Mouse (Mus musculus): Measurements from ENCODE around the gene Zfhx2.
"Not testable (repeated sequence)": the region's sequence is repeated elsewhere in the genome, so short reads cannot be mapped to it uniquely, and the experiment has no call there.

Zfhx2 gene

DNA sequence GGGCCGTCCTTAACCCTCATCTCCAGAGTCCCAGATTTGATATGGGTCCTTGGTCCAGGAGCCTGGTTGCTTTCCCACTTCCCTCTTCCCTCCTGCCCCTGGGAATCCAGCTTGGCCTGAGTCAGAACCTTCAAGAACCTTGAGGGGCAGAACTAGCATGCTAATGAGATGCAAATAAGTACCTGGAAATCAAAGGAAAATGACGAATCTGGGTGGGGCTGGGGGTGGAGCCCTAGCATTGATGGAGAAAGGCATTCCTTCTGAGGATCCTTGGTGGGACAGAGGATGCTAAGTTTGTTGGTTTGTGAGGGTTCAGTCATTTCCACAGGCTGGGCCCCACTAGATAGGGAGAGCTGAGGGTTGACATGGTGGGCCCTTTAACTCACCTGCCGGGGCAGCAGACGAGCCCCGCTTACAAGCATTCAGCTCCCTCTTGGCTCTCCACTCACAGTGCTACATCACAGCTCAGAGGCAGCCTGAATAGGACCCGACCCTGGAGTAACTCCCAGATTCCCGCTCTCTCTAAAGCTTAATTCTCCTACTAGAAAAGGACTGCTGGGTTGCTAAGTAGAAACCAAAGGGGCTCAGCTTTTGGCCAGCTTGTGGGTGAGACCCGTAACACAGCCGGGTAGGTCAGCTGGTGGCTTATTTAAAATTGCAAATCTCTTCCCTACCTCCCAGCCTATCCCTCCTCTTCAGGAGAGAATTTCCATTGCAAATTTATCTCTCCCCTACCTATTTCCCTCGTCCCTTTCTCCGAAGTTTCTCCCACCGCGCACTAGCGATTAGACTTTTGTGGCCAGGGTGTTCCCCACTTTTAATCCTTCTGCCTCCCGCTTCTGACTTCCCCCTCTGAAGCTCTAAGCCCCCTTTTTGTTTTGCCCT is 14.4 kb downstream of the Zfhx2 start:
- no peak for DNase-seq (ENCODE audit: low spot score)

DNA sequence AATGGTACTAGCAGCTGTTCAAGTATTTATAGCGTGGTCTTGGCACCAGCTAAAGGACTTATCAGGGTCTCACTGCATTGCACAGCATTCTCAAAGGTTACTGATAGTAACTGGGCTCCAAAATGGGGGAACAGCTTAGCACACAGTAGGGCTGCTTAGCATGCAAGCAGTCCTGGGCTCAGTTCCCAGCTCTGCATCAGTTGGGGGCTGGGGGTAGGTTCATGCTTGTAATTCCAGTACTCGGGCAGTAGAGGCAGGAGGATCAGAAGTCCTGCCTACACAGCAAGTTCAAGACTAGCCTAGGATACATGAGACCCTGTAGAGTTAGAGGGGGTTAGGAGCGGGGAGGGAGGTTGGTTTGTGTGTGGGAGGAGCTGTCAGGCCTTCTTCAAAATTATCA is 15.2 kb downstream of the Zfhx2 start:
- DNase-seq (ENCODE audit: low spot score), result no peak

DNA sequence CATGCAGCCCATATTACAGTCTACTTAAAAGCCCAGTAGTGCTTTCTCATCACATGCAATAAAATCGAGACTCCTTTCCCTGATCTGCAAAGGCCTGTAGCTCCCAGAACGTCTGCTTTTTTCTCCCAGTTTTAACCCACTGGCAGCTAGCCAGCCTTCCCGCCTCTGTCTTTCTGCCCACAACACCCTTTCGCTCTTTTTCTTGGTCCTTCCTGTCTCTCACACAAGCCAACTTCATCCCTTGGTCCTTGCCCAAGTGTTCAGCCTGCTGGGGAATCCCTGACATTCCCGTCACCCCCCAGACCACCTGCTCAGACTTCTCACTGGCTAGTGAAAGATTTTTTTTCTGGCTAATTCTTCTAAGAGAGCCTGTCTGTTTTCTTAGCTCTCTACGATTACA is 15.9 kb downstream of the Zfhx2 start:
- DNase-seq (ENCODE audit: low spot score), result no peak

DNA sequence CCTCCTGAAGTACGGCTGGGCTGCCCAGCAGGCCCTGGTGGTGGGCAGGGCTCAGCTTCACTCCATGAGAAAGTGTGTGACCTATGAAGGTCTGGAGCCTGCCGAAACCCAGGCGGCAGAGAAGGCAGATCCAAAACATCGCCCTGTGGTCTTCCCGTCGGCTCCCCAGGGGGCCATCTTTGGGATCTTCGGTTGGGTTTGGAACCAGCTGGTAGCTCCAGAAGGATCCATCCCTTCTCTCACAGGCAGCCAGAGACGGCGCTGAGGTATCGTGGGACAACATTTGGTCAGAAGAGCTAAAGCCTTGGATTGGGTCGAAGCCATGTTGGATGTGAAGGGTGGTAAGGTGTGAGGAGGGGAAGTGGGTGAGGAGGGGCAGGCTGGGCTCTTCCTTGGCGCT is 17.7 kb downstream of the Zfhx2 start:
- no peak for DNase-seq (ENCODE audit: low spot score)

DNA sequence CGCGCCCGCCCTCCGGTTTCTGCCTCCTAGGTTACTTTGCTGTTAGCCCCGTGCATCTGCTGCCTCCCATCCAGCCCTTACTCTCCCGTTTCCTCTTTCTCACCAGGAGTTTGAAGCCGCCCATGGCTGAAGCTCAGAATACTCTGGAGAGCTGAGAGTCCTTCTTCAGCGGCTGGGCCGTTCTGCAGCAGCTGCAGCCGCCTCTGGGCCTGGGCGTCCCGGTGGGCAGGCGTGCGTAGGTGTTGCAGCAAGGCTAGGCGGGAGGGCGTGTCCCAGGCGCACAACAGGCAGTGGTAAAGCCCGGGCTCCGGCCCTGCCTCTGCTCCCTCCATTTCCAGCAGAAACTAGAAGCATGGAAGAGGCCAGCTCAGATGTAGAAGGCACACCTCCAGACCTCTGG is 20.4 kb downstream of the Zfhx2 start:
- DNase-seq (ENCODE audit: low spot score), result no peak

DNA sequence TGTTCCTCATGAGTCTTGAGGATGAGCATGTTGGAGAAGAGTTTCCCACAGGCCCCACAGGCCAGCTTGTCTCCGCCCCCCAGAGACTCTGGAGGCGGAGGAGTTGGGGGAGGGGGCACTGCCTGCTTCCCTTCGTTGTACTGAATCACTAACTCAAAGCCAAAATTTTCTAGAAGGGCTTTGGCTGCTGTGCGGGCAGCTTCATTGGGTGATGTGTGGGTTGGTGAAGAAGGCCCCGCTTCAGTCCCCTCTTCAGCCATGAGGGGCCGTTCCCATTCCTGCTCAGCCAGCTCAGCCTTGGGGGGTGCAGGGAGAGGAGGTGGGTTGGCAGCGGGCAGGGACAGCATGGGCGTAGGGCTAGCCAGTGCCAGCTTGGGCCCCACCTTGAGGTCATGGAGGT is 26.1 kb downstream of the Zfhx2 start:
- DNase-seq (ENCODE audit: low spot score), result no peak

DNA sequence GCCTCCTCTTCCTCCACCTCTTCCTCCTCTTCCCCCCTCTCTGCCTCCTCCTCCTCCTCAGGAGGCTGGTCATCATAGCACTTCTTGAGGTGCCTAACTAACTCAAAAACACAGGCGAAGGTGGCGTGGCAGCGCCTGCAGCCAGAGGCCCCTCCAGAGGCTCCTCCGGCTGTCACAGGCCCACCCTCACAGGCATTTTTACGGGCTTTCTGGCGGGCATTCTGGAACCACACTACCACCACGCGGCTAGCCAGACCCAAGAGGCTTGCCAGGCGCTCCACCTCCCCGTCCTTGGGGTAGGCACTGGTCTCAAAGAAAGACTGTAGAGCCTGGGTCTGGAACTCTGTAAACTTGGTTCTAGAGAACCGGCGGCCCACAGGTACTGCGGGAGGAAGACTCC is 26.7 kb downstream of the Zfhx2 start:
- DNase-seq (ENCODE audit: low spot score), result no peak

DNA sequence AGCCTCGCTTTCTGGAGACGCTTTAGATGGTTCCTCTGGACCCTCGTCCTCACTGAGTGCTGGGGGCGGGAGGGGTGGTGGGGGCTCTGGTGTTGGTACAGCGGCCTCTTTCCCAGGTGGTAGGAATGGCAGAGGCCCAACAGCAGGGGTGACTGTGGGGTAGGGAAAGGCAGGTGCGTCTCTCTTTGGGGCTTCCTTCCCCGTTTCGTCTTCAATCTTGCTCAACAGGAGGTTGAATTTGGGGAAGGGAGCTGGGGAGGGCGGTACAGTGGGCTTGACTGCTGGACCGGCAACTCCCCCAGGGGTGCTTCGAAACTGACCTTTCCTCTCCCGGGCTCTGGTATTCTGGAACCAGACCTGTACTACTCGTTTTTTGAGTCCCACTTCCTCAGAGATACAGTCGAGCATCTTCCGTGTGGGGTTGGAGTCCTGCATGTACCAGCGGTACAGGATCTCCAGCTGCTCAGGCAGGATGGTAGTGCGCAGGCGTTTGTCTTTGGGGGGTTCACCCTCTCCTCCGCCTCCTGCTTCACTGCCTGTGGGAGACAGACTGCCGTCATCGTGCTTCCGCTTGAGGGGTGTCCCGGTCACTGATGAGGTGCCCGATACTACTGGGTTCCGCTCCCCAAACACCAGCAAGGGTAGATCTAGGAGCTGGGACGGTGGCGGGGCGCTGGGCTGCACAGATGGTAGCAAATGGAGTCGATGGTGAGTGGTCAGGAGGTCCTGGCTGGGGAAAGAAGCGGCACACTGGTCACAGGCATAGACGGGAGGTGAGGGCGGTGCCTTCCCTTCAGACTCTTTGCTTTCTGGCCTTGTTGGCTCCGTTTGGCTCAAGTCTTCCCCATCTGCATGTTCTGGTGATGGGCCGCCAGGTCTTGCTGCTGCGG is 27.4 kb downstream of the Zfhx2 start:
- DNase-seq (ENCODE audit: low spot score), result no peak

DNA sequence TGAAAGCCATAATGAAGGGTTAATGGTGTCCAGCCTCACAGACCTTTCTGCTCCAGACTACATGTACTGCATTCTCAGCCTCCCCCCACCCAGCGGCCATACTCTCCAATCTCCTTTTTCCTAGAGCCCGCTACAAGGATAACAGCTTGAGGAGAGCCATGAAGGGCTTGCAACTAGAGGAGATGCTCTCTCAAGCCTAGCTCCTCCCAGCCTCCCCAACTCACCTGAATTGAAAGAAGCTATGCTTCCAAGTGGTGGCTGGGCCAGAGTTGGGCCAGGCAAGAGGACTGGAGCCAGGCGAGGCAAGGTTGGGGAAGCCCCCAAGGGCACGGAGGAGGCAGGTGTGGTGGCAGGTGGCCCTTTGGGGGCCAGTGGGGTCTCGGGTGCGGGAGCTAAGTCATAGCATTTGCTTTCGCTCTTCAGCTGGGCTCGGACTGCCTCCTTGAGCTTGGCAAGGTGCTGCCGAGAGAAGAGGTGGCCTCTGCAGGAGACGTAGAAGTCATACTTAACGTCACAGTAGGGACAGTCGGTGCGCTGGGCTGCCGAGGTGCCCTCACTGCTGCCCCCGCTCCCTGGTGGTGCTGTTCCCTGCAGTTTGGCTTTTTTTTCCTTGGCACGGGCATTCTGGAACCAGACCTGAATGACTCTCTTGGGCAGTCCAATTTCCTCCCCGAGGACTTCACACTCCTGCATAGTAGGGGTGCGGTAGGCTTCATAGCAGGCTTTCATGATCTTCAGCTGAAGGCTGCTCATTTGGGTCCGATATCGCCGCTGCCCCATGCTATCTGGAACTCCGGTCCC is 28.3 kb downstream of the Zfhx2 start:
- DNase-seq (ENCODE audit: low spot score), result no peak

DNA sequence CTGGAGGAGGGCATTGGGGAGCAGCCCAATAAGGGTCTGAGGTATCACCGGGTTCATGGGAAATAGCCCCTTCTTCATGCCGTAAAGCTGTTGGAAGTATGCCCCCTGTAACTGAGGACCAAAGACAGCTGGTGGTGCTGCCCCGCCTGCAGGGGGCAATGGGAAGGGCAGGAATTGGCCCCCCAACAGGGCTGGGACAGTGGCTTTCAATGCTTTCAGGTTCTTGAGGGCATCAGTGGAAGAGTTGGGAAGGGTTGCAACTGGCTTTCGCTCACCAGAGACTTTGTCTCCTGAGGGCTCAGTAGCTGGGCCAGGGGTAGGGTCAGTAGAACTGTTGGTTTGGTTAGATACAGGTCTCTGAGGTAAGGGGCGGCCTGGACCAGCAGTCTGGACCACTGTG is 29.0 kb downstream of the Zfhx2 start:
- no peak for DNase-seq (ENCODE audit: low spot score)

DNA sequence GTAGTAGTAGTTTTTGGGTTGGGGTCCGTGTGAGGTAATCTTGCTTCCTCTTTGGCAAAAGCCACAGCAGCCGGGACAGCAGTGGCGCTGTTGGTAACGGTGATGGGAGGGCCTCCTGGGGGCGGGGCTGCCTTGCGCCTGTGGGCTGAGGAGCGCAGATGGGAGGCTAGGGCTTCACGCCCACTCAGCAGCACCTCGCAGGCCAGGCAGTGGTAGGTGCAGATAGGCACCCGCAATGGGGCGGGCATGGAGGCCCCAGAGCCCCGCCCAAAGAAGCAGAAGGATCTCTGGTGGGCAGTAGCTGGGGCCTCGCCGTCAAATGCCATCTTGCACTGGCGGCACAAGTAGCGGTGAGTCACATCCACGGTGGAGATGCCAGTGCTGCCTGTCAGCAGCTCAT is 29.5 kb downstream of the Zfhx2 start:
- DNase-seq (ENCODE audit: low spot score), result no peak

DNA sequence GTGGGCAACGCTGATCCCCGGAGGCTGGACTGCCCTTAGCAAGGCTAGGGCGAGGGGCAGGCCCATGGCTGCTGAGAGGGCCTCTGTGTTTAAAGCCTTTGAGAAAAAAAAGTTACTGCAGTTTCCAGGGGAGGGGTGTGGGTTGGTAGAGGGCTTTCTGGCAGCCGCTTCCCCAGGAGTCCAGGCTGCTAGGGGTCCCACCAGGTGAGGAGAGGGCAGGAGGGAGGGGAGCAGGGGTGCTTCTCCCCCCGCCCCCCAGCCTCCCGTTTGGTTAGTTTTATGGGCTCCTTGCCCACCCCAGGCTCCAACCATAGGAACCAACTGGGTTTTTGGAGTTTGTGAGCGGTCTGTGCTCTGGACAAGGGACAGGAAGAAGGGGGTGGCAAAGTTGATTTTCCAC is 30.3 kb downstream of the Zfhx2 start:
- no peak for DNase-seq (ENCODE audit: low spot score)

DNA sequence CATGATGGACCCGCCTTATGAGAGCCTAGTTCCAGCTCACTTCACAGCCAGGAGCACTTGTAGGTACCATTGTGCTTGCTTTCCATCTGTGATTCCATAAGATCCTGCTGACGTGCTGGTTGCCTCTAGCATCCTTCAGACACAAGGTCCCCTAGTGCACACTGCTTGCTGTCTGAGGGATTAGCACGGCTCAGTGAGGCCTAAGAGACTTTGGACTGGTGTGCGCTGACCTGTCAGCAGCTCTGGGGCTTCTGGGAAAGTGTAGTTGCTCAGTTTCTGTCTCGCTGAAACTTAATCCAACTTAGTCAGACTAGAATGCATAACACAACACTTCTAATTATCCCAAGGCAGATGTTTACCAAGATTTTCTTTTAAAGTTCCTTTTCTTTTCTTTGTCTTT is 32.2 kb downstream of the Zfhx2 start:
- DNase-seq (ENCODE audit: low spot score), result no peak

DNA sequence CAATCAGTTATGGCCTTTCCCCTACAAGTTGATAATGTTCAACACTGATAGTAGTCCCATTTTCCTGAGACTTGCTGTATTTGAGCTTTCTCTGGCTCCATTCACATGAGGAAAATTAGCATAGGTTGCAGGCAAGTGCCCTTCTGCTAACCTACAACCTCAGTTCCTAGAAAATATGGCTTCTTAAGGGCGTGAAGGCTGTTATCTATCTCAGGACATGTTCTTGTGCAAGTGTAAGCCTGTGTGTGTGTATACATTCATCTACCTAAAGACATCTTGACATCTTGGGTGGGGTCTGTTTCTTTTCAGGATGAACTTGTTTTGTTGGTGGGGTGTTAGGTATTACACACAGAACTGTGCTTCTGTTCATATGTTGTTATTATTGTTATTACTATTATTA is 33.1 kb downstream of the Zfhx2 start:
- DNase-seq (ENCODE audit: low spot score), result no peak

DNA sequence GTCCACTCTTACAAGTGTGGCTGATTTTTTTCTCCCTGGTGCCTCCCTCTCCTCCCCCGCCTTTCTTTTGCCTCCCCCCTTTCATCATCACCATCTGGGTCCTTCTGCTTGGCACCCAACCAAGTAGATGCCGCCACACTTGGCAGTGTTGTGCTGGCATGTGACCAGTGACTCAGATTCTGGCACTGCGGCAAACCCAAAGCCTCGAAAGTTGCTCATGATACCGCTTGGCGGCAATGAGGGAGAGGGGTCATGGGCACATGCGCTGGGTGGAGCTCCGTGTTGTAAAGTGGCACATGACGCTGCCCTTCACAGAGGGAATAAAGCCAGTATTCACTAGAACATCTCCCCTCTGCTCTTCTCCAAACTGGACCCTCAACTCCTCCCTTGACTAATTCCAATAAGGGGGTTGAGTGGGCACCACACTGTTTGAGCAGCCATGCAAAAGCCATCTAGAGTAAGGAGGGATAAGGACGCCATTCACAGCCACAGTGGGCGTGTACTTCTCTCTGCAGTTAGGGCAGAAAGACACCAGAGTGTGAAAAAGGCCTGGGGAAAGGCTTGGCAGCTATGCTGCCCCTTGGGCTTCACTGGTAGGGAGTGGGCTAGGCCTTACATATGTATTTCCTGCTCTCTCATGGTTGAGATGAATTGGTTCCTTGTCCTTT is 36.8 kb downstream of the Zfhx2 start:
- peak; percentile 15 for DNase-seq (ENCODE audit: low spot score)

DNA sequence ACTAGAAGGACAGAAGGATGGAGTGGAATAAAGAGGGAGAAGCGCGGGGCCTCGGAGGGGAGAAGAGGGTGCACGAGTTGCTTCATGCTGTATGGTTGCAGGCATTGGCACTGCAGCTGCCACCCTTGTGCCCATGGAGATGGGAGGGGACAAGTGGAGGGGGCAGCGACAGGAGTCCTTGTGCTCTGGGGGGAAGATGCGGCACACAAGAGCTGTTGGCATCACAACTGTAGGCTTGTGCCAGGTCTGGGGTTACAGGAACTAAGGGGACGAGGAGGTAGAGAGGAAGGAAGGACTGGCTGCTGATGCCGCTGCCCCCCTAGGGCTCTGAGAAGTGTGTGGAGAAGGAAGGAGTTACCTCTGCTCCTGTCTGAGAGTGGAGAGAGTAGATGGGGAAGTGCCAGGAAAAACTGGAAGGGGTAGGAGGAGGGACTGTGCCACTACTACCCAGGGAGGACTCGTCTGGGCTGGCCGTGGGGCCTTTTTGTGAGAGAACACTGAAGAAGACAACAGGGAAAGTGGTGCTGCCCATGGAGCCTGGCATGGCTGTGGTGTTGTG is 37.9 kb downstream of the Zfhx2 start:
- DNase-seq (ENCODE audit: low spot score), result no peak

DNA sequence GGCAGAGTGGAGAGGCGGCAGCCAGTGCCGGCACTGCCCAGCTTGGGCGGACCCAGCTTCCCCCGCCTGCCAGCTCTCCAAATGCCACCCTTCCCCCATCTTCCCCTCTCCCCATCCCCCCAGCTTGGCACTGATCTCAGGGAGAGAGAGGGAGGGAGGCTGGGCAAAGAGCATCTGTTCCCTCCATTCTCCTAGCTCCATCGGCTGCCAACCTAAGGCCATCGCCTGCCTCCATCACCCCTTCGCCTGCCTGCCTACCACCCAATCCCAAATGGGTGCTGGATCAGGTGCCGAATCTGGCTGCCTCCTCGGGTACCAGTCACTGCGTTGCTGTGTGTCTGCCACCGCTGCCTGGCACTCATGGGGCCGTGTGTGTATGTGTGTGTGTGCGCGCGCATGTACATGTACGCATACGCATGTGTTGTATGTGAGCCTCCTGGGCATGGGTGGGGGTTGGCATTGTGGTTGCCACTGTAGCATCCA is 38.4 kb downstream of the Zfhx2 start:
- DNase-seq (ENCODE audit: low spot score), result no peak

DNA sequence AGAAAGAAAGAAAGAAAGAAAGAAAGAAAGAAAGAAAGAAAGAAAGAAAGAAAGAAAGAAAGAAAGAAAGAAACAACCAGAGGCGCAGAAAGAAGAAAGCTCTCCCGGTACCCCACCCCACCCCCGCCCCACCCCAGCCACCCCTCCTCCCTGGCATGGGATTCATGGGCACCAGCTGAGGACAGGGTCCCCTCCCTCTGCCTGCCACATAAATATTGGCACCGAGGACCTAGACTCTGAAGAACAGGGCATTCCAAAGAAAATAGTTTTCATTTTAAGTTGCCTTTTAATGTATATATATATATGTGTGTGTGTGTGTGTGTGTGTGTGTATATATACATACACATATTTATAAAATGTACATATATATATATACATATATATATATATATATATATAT is 39.1 kb downstream of the Zfhx2 start:
- no peak for DNase-seq (ENCODE audit: low spot score)

DNA sequence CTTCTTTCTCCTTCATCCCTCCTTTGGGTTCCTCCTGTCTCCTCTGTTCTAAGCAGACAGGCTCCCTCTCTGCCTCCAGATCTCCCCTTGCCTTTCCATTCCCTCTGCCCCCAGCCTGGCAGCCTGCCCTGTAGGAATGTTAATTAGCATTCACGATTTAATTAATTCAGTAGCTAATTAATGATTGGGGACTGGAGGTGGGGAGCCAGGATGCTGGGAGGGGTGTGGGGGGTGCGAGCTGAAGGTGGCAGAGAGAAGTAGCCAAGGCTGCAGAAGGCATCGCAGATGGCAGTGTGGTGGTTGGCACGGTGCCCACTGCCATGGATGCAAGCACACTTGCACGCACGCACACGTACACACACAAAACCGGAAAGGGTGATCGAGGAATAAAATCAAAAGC is 39.6 kb downstream of the Zfhx2 start:
- DNase-seq (ENCODE audit: low spot score), result no peak

DNA sequence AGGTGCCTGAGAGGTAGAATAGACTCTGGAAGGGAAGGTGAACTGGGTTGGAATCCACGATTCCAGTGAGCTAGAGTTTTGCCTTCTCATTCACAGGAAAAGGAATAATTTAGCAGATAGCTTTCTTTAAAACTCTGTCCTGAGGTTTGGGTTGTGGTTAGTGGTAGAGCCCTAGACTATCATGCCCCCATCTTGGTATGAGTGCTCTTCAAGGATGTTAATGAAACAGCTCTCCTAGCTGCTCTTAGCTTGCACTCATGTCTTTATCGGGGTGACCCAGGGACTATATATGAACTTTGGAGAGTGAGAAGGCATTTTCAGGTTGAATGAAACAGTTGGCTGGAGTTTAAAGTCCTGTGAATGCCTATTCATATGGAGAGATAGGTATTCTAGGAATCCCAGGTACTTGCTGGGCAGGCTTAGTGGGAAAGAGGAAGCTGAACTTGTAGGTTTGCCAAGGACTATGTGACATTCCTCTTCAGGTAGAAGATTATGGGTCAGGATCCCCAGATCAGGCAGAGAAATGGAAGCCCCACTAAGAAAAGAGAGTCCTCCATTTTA is 44.1 kb downstream of the Zfhx2 start:
- DNase-seq (ENCODE audit: low spot score), result no peak

DNA sequence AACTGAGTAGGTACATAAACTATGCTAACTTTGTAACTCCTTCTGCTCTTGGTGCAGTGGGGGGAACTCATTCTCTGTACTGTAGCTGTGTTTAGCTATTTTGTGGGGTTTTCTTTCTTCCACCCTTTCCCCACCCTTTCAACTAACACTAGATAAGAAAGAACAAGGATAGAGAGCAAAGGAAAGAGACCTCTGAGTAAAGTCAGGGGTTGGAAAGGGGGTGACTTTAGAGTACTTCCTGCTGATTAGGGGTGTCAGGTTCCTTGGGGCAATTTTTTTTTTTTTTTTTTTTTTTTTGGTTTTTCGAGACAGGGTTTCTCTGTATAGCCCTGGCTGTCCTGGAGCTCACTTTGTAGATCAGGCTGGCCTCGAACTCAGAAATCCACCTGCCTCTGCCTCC is 48.4 kb downstream of the Zfhx2 start:
- DNase-seq (ENCODE audit: low spot score), result not testable (repeated sequence)
